Mouse (Mus musculus) lung, adult 18-20 months (tissue): Measurements from ENCODE around the gene Ralgps1.
A peak's percentile ranks its signal among the peaks of the same experiment; 100 is the strongest.
"Not testable (repeated sequence)": the region's sequence is repeated elsewhere in the genome, so short reads cannot be mapped to it uniquely, and the experiment has no call there.

Experiments
- DNase-seq, 2 experiments: peaks; one replicate each; pipeline ENCODE4 v3.0.0; 2022; ENCODE audit warnings: mixed read lengths in 2 of 2

The Ralgps1 gene

DNA sequence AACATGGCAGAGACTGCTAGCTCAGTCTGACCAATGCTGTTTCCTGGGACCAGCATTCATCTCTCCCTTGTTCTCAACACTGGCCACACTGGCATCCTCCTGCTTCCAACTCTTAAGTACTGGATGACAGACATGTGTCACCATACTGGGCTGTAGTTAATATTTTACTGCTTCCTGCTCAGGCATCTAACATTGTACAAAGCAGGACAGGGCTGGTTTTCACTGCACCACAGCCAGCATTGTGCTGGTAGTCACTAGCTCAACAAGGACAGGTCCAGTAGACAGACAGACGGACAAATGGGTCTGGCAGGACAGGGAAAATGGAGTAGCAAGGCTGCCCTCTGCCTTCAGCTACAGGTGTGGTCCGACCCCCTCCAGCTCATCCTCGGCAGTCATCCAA is 10.7 kb downstream of the Ralgps1 start:
- no peak for DNase-seq

GRCm38 (mm10) chr2:33359184-33359583 is 12.1 kb downstream of the Ralgps1 start:
- DNase-seq, result no peak

DNA sequence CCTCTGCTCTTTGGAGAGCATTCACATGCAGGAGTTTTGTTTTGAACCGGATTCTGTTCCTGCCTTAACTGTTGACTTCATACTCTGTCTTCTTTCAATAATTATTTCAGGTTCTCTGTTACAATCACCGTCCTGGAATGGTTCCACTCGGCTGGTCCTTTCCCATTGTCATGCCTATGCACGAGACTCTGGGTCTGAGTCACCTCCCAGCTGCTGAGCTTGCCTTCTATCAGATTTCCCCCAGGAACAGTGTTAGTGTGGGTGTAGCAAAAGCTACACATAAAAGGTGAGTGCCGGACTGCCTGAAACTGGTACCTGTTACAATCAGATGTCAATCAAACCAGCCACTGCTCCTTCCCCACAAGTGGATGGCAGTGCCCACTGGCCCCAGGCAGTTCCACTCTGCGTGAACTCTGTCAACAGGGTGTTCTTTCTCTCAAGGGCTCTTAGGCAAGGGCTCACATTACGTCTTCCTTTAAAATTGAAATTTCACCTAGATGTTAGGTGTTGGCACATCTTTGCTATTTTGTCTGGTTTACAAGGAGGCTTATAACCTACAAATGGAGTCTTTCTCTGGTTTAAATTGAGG is 13.9 kb downstream of the Ralgps1 start:
- peak in 1 of 2 experiments; percentile 45 for DNase-seq

GRCm38 (mm10) chr2:33355558-33355957 is 15.7 kb downstream of the Ralgps1 start:
- DNase-seq, result no peak

DNA sequence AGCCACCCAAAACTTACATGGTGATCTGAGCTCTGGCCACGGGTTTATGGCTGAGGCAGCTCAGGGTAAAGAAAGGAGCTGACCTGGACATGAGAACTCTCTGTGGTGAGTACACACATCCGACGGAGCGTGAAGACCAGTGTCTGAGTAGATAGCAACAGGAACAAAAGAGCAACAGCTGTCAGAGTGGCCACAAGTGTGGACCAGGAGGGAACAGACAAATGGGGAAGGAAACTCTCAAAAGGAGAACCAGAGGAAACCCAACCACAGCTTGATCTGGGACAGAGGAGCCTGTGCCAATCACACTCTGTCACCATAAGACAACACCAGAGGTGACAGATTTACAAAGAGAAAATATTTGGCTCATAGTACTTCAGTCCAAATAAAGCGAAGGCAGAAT is 17.9 kb downstream of the Ralgps1 start:
- peak in 1 of 2 experiments; percentile 8 for DNase-seq

DNA sequence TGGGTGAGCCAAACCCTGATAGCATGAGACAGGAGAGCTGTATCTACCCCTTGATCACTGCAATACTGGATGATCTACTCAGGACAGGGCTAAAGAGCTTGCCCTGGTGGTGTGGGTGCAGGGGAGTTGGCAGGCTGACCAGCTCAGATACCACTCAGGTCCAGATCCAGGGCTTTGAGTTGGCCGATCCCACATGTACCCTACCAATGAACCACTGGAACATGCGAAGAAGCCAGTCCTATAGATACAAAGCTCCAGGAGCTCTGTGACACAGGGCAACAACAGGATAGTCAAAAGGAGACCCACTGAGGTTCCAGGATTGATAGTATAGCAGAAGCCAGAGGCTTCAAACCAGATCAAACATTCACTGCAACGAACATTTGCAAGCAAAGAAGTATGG is 19.8 kb downstream of the Ralgps1 start:
- no peak for DNase-seq

DNA sequence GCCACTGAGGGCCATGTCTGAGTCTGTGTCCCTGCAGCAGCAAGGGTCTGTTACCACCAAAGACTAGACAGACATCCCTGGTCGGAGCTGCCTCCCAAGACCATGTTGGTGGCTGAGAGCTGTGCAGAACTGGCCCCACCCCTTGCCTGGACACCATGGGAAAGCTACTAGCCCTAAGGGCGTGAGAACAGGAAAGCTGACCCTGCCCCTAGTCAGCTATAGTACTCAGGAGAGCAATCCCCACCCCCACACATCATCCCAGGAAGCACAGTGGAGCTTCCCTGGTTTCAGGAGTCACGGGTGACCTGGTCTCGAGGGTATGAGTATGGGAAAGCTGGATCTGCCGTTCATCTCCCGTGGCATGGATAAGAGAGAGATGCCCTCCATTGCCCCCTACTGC is 20.4 kb downstream of the Ralgps1 start:
- DNase-seq, result no peak

- DNase-seq, result no peak
Measured at GRCm38 (mm10) chr2:33349581-33349980, 21.7 kb downstream of the Ralgps1 start.

- peak; percentile 68 to 77 for DNase-seq
Measured at GRCm38 (mm10) chr2:33349081-33349480, 22.2 kb downstream of the Ralgps1 start.

DNA sequence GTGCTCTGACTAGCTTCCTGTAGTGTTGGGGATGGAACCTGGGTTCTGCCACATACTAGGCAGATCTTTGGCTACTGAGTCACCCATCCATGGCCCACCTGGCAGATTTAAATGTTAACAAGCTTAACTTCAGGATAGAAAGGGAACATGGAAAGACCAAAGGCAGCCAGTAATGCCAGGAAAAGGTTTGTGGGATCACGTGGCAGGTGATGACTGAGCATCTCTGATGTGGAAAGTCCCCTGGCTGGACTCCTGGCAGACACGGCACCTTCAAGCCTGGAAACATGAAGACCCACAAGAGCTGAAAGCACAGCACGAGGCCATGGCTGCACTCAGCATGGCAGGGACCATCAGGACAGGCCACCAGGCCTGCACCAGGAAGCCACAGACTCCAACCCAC is 23.0 kb downstream of the Ralgps1 start:
- no peak for DNase-seq

- peak in 1 of 2 experiments; percentile 21 for DNase-seq
Measured at GRCm38 (mm10) chr2:33347607-33348006, 23.7 kb downstream of the Ralgps1 start.

DNA sequence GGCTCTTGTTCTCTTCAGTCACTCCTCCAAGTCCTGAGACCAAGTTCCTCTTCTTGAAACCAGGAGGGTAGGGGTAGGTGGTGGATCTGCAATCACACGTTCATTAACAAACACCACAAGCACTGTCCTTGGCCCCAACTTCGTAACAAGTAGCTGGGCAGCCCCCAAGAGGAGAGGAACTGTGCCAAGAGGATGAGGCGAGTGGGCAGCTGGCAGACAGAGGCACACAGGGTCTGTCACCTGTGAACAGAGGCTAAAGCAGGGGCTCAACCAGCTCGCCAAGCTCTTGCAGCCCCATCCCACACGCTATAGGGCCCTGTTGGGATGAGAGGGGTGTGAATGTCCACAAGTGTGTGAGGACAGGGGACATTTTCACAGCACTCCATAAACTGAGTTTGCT is 24.5 kb downstream of the Ralgps1 start:
- DNase-seq, result no peak

- DNase-seq, result no peak
Measured at GRCm38 (mm10) chr2:33345956-33346355, 25.3 kb downstream of the Ralgps1 start.

DNA sequence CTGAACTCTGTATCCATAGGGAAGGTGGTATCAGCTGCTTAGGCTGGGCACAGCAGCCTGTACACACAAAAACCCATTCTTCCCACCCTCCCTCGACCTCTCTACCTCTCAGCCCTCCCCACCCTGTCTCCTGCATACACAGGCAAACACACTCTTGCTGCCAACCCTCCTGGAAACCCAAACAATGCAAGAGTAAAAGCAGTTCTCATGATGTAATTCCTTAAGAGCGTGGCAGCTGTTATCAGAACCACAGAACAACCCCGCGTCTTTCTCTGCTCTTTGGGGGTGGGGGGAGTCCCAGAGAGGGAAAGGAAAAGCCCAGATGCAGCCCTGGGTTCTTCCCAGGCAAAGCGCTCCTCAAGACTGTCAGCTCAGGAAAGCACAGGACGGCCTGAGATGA is 25.8 kb downstream of the Ralgps1 start:
- DNase-seq, result peak; percentile 37 to 54

- DNase-seq, result no peak
Measured at GRCm38 (mm10) chr2:33343413-33343812, 27.9 kb downstream of the Ralgps1 start.

DNA sequence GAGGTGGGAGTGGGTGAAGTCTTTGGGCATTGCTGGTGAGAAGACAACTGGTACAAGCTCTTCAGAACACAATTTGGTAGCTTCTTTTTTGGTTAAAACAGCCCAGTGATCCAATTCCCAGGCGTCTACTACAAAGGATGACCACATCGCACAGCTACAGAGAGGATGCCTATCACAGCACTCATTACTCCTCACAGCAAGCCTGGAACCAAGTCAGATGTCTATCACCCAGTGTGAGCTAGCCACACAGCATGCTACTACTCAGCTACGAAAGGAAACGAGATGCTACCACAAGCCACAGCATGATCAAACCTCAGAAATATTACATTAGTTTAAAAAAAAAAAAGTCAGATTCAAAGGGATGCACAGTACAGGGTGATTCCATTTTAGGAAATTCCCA is 29.1 kb downstream of the Ralgps1 start:
- DNase-seq, result no peak

- no peak for DNase-seq
Measured at GRCm38 (mm10) chr2:33335789-33336188, 35.5 kb downstream of the Ralgps1 start.

GRCm38 (mm10) chr2:33329622-33330021 is 41.7 kb downstream of the Ralgps1 start:
- no peak for DNase-seq

DNA sequence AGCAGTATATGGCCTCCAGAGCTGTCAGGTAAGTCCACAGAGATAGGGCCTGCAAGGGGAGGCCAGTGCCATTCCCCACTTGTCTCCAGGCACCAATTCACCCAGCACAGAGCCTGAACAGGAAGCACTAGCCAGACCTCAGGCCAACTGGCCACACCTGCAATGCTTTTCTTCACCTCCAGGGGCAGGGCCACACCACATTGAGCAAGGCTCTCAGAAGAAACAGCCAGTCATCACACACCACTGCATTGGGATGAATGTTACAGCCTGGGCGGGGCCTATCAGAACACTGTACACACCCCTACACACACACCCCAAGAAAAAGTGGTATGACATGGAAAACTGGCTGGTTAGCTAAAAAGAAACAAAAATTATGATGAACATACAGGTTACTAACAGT is 42.3 kb downstream of the Ralgps1 start:
- DNase-seq, result peak; percentile 46 to 47

DNA sequence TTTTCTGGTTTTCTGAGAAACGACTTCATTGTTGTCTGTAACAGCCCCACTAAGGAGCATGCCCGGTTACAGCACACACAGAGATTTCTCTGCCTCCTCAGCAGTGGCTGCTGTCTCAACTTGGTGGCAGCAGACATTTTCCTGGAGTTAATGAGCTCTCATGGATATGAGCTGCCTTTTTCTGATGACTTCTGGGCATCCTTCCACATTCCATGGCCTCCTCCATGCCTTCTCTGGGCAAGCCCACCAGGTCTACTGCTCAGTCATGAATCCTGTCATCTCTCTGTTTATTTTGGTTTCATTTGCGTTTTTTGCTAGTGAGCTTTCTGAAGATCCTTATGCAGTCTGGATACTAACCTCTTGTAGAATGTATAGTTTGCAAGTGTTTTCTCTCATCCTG is 45.9 kb downstream of the Ralgps1 start:
- DNase-seq, result no peak

DNA sequence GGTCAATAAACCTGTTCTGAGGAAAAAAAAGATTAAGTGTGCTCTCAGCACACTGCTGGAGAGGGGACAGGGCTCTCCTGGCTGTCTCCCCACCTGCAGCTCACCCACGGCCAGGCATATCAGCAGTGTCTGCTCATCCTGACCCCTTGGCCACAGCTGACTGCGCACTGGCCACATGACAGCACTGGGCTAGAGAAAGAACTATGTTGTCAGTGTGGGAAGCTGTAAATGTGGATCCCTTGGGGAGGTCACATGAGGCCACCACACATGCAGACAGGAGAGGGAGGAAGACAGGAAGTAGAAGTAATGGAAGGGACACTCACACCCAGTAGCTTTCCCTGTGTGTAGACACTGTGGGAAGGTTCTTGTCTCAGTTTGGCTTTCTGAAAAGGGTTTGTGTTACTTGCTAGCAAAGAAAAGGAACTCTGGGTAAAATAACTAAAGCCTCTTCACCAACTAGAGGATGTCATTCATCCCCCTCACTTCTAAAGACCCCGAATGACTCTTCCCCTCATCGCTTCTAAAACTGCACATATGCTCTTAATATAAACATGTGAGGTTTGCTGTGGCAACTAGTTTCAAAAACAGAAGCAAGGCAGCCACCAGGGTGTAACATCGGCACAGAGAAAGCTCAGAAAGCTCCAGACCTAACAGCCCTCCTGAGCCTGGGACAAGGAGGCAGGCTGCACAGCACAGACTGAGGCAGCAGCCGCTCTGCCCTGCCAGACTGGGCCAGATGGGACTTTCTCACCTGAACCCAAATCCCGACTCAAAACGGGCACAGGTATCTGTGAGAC is 47.3 kb downstream of the Ralgps1 start:
- DNase-seq, result no peak

DNA sequence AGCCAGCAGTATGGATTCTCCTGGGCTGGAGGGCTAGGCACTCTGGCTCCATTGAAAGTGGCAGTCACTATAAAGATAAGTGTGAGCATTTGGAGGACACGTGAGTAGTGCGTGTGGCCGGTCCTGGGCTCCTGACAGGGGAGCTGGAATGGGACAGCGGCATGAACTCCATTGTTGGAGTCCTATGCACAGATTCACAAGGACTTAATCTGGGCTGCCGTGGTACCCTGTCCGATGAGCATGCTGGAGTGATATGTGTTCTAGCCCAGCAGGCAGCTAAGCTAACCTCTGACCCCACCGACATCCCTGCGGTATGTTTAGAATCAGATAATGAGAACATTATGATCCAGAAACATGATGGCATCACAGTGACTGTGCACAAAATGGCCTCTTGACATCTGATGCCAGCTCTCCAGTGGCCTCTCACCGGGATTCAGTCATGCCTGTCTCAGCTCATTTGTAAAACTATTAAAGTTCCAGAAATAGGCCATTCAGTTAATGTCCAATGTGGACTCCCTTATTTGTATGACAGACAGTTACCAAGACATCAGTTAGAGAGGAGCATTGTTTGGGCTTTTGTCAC is 48.2 kb downstream of the Ralgps1 start:
- DNase-seq, result not testable (repeated sequence)

DNA sequence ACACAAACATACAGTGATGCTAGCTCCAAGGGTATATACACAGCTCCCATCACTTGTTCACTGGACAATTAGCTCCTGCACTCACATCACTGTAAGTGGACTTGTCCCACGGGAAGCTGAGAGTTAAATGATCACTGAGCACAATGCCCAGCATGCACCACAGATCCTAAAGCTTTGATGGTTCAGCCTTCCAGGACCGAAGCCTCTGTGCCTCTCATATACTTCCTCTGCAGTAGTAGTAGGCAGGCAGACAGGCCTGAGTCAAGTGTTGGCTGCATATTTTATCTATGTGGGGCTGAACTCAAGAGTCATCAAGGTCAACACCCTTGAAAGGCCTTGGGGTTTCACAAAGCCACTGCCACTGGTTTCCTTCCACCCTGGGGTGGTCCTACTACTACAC is 49.6 kb downstream of the Ralgps1 start:
- DNase-seq, result no peak

- no peak for DNase-seq
Measured at GRCm38 (mm10) chr2:33321031-33321430, 50.3 kb downstream of the Ralgps1 start.
